Comparison of ENCODE assay signal across 10 mouse cellular contexts in genomic region chr11:46090951-46091667, GRCm38 (mm10). TPM values are rescaled to one million over a fixed set of nuclear protein-coding genes. Genes with fewer than 3 reads are reported as not detected.
DNase-seq lines count a peak whose midpoint lies in the region; ATAC-seq and TF ChIP-seq lines count a peak whose summit lies in the region.
"Had no signal": no experiment of that assay in that cellular context is flagged by ENCODE, and none has a peak within 500 bp of the region (broad histone marks: within the 10 kb centered on the region; RNA-seq: fewer than 3 reads in every experiment).

No protein-coding gene starts in this region.

- no peak overlapping the region for H3K4me3 ChIP-seq in gastrocnemius, adult 2 months
- H3K4me3 ChIP-seq in kidney, adult 2 months (ENCODE audit: insufficient read depth, low read depth, low read length) = no peak overlapping the region
- H3K4me3 ChIP-seq in neural tube, embryonic 13.5 days = no peak overlapping the region
- H3K4me3 ChIP-seq: midbrain, embryonic 10.5 days had no signal

- H3K36me3 ChIP-seq in kidney, adult 2 months (ENCODE audit: control insufficient read depth, insufficient read depth, low read length) = no peaks in the 10 kb centered on the region
- H3K36me3 ChIP-seq in neural tube, embryonic 13.5 days = peaks cover 21% of the 10 kb centered on the region

- intact Hi-C loops in gastrocnemius, adult 2 months (cut with DNase I) = no loop called here

- H3K9me3 ChIP-seq in neural tube, embryonic 13.5 days = no peaks in the 10 kb centered on the region
- H3K9me3 ChIP-seq: midbrain, embryonic 10.5 days had no signal

- peak; percentile 92 for ATAC-seq in erythroblast, adult 5-6 weeks (replicated peaks; ENCODE audit: low FRiP score, poor library complexity, severe bottlenecking)
- ATAC-seq in neural tube, embryonic 13.5 days (ENCODE audit: low read depth) = peak; percentile 77

- peak overlapping the region; percentile 63 for H3K27ac ChIP-seq in gastrocnemius, adult 2 months
- no peak overlapping the region for H3K27ac ChIP-seq in kidney, adult 2 months (ENCODE audit: insufficient read depth, low read depth, low read length)
- peak overlapping the region; percentile 43 for H3K27ac ChIP-seq in neural tube, embryonic 13.5 days (replicated peaks)
- H3K27ac ChIP-seq: midbrain, embryonic 10.5 days had no signal

- 42% methylated on average over 10 of the region's 10 CpGs for WGBS in kidney, adult 2 months
- WGBS in neural tube, embryonic 13.5 days = 39% methylated on average over 10 of the region's 10 CpGs

- no peak for TF ChIP-seq CTCF in gastrocnemius, adult 2 months (IDR thresholded peaks at IDR 0.05)
- TF ChIP-seq CTCF in kidney, adult 2 months (conservative IDR thresholded peaks at IDR 0.05; ENCODE audit: insufficient read depth, insufficient read length, low read depth, low read length) = no peak

- no peak overlapping the region for H3K4me2 ChIP-seq in neural tube, embryonic 13.5 days

- H3K27me3 ChIP-seq in kidney, adult 2 months (replicated peaks; ENCODE audit: control insufficient read depth, insufficient read depth, low read length) = no peaks in the 10 kb centered on the region
- H3K27me3 ChIP-seq in neural tube, embryonic 13.5 days = no peaks in the 10 kb centered on the region

- no peak for TF ChIP-seq POLR2A in kidney, adult 2 months (IDR thresholded peaks at IDR 0.05; ENCODE audit: low read depth, low read length)

- DNase-seq in gastrocnemius, adult 2 months = no peak
- no peak for DNase-seq in gastrocnemius, adult 8-10 months (ENCODE audit: low spot score in 2 of 2)
- peak; percentile 11 for DNase-seq in kidney, postnatal 10 days
- DNase-seq in kidney, adult 2 months = no peak
- no peak for DNase-seq in urinary bladder, postnatal 10 days (ENCODE audit: low spot score)
- DNase-seq in Muller cell, postnatal 12 days (ENCODE audit: inconsistent ontology term) = no peak
- DNase-seq: gastrocnemius, postnatal 10 days had no signal

- no peaks in the 10 kb centered on the region for H3K4me1 ChIP-seq in kidney, adult 2 months (ENCODE audit: control insufficient read depth, insufficient read depth, low read length)
- peaks cover 23% of the 10 kb centered on the region for H3K4me1 ChIP-seq in neural tube, embryonic 13.5 days (replicated peaks)

- no peak overlapping the region for H3K9ac ChIP-seq in neural tube, embryonic 13.5 days

RNA-seq across cellular contexts. Expression of gene Adam19, which starts 35.3 kb away (rescaled TPM):
- 1 to 10 TPM; 3.0 to 3.7 TPM for total RNA-seq in gastrocnemius, adult 2 months (2021)
- total RNA-seq in gastrocnemius, adult 8-10 months (2022) = 1 to 10 TPM; 1.5 to 2.8 (median 2.2) TPM
- polyA plus RNA-seq in kidney, adult 2 months (2012; rRNA removed) = 2.9 and 3.6 TPM in 2 replicates
- total RNA-seq in erythroblast, adult 5-6 weeks (2015; ENCODE audit: low replicate concordance) = 4.6 TPM in 2 replicates
- total RNA-seq in erythroblast, adult 5-6 weeks (2017; ENCODE audit: low replicate concordance) = 5.6 and 6.2 TPM in 2 replicates
- 19.2 and 19.8 TPM in 2 replicates for polyA plus RNA-seq in neural tube, embryonic 13.5 days (2015; fragmentation: Nextera tagmentation; extraction: Ambion mirVana)

RNA-seq across cellular contexts. Expression of gene Gm12166, which starts 39.0 kb away (rescaled TPM):
- under 1 TPM; 0.64 to 0.99 TPM for total RNA-seq in gastrocnemius, adult 2 months (2021)
- 1 to 10 TPM in 2 of 4 experiments, under 1 TPM in 1, not detected in 1; 0.86 to 1.9 (median 1.2) TPM for total RNA-seq in gastrocnemius, adult 8-10 months (2022)
- polyA plus RNA-seq in kidney, adult 2 months (2012; rRNA removed) = 9.6 and 14.2 TPM in 2 replicates
- total RNA-seq in erythroblast, adult 5-6 weeks (2015; ENCODE audit: low replicate concordance) = 4.4 and 4.8 TPM in 2 replicates
- total RNA-seq in erythroblast, adult 5-6 weeks (2017; ENCODE audit: low replicate concordance) = 4.3 and 8.9 TPM in 2 replicates
- 6.6 and 7.2 TPM in 2 replicates for polyA plus RNA-seq in neural tube, embryonic 13.5 days (2015; fragmentation: Nextera tagmentation; extraction: Ambion mirVana)
